Mouse (Mus musculus) megakaryocyte, embryonic 14.5 days (primary cell): ENCODE measurements around the gene Retnlg.

Experiments used
- FLI1 ChIP-seq: IDR thresholded peaks from 2 replicates; pipeline ENCODE4 v1.6.1; 2012; ENCODE audit warnings: low read length, inconsistent platforms, mixed read lengths
- GATA1 ChIP-seq: IDR thresholded peaks from 3 replicates; pipeline ENCODE4 v1.6.1; 2012; ENCODE audit warnings: mixed read lengths, low read length, inconsistent platforms, borderline replicate concordance

- TF ChIP-seq GATA1 (no peak), FLI1 (no peak)
Measured at GRCm38 (mm10) chr16:48913206-48913605, 40.8 kb downstream of the Retnlg start.
